ENCODE assay signal across 17 mouse cellular contexts in the genomic region with DNA sequence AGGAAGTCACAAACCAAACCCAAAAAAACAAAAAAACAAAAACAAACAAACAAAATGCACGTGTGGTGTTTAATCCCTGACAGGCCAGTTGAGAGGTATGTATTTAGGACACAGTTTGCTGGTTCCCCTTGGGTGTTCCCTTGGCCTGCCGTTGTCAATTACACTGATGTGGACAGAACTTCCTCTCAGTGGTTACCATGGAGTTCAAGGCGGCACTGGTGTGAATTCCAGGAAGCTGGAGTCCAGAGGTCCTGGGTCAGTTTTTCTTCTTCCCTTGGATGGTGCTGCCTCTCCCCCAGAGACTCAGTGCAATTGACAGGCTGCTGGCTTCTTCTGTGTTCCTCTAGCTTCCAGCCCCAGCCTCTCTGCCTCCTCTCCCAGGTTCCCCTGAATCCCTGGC. TPM values are rescaled to one million over a fixed set of nuclear protein-coding genes. Genes with fewer than 3 reads are reported as not detected.
A peak's percentile ranks its signal among the peaks of the same experiment; 100 is the strongest.
DNase-seq lines count a peak whose midpoint lies in the region; ATAC-seq lines count a peak whose summit lies in the region.
"Had no signal": no experiment of that assay in that cellular context is flagged by ENCODE, and none has a peak within 500 bp of the region (broad histone marks: within the 10 kb centered on the region; RNA-seq: fewer than 3 reads in every experiment).

No protein-coding gene starts in this region.

- no peak overlapping the region for H3K4me3 ChIP-seq in kidney, embryonic 16.5 days (ENCODE audit: low read length)
- no peak overlapping the region for H3K4me3 ChIP-seq in kidney, embryonic 14.5 days (ENCODE audit: low read length)
- no peak overlapping the region for H3K4me3 ChIP-seq in hindbrain, embryonic 12.5 days
- H3K4me3 ChIP-seq: heart, embryonic 15.5 days; limb, embryonic 10.5 days; megakaryocyte, embryonic 14.5 days; neural tube, embryonic 15.5 days; stomach, embryonic 15.5 days had no signal

- WGBS in kidney, embryonic 16.5 days, result 26% methylated on average over 3 of the region's 3 CpGs
- 28% methylated on average over 3 of the region's 3 CpGs for WGBS in kidney, embryonic 14.5 days
- WGBS in hindbrain, embryonic 12.5 days, result 30% methylated on average over 3 of the region's 3 CpGs

- DNase-seq in lung, postnatal 4 days, result peak; percentile 23 to 42
- no peak for DNase-seq in spleen, adult 18-20 months
- DNase-seq in left cerebral cortex, postnatal 14 days (ENCODE audit: low spot score in 2 of 2), result no peak
- DNase-seq: adrenal gland, adult 2 months; cerebellum, adult 9-10 months; gastrocnemius, postnatal 25 days had no signal

- no peaks in the 10 kb centered on the region for H3K4me1 ChIP-seq in kidney, embryonic 16.5 days (ENCODE audit: insufficient read depth, low read length)
- no peaks in the 10 kb centered on the region for H3K4me1 ChIP-seq in kidney, embryonic 14.5 days (ENCODE audit: control insufficient read depth, insufficient read depth, low read length)
- 0 out of 2 replicates have a peak, but pooled peaks cover 4% of the 10 kb centered on the region for H3K4me1 ChIP-seq in hindbrain, embryonic 12.5 days
- H3K4me1 ChIP-seq: heart, embryonic 15.5 days; neural tube, embryonic 15.5 days; stomach, embryonic 15.5 days had no signal

- 0 out of 2 replicates have a peak, but pooled peaks have one; percentile 27 for ATAC-seq in kidney, embryonic 16.5 days (ENCODE audit: low FRiP score, low TSS enrichment)
- no peak for ATAC-seq in kidney, embryonic 14.5 days (ENCODE audit: low FRiP score, low TSS enrichment)
- peak; percentile 42; the same call in 1 of the 2 replicates for ATAC-seq in granulocyte monocyte progenitor cell, adult 5-6 weeks (replicated peaks; ENCODE audit: poor library complexity, severe bottlenecking)
- no peak for ATAC-seq in hindbrain, embryonic 12.5 days (ENCODE audit: low FRiP score)
- ATAC-seq: CD4-positive, CD25-positive, alpha-beta regulatory T cell, adult 4 months had no signal

- H3K9ac ChIP-seq in kidney, embryonic 16.5 days (replicated peaks; ENCODE audit: low read length), result no peak overlapping the region
- H3K9ac ChIP-seq in kidney, embryonic 14.5 days (ENCODE audit: low read depth, low read length), result no peak overlapping the region
- no peak overlapping the region for H3K9ac ChIP-seq in hindbrain, embryonic 12.5 days
- H3K9ac ChIP-seq: heart, embryonic 15.5 days; liver, embryonic 14.5 days; neural tube, embryonic 15.5 days; stomach, embryonic 15.5 days had no signal

- no peak overlapping the region for H3K27ac ChIP-seq in kidney, embryonic 16.5 days (ENCODE audit: low read length)
- H3K27ac ChIP-seq in kidney, embryonic 14.5 days (ENCODE audit: low read depth, low read length), result no peak overlapping the region
- H3K27ac ChIP-seq in hindbrain, embryonic 12.5 days, result peak overlapping the region; percentile 35; the same call in 1 of the 2 replicates
- H3K27ac ChIP-seq: heart, embryonic 15.5 days; limb, embryonic 10.5 days; liver, embryonic 14.5 days; neural tube, embryonic 15.5 days; stomach, embryonic 15.5 days had no signal

- no peaks in the 10 kb centered on the region for H3K27me3 ChIP-seq in kidney, embryonic 16.5 days (ENCODE audit: insufficient read depth, low read length)
- H3K27me3 ChIP-seq in kidney, embryonic 14.5 days (ENCODE audit: control insufficient read depth, insufficient read depth, low read length), result no peaks in the 10 kb centered on the region
- H3K27me3 ChIP-seq in hindbrain, embryonic 12.5 days, result no peaks in the 10 kb centered on the region
- H3K27me3 ChIP-seq: heart, embryonic 15.5 days; neural tube, embryonic 15.5 days; stomach, embryonic 15.5 days had no signal

- intact Hi-C loops in left cerebral cortex, postnatal 14 days (cut with DNase I), result no loop called here

- no peak overlapping the region for H3K4me2 ChIP-seq in kidney, embryonic 16.5 days (replicated peaks; ENCODE audit: low read depth, low read length)
- H3K4me2 ChIP-seq in kidney, embryonic 14.5 days (replicated peaks; ENCODE audit: low read depth, low read length), result no peak overlapping the region
- no peak overlapping the region for H3K4me2 ChIP-seq in hindbrain, embryonic 12.5 days (replicated peaks)
- H3K4me2 ChIP-seq: heart, embryonic 15.5 days; neural tube, embryonic 15.5 days; stomach, embryonic 15.5 days had no signal

- H3K36me3 ChIP-seq in kidney, embryonic 16.5 days (ENCODE audit: insufficient read depth, low read length), result 0 out of 2 replicates have a peak, but pooled peaks cover 4% of the 10 kb centered on the region
- peaks cover 12% of the 10 kb centered on the region; the same call in 1 of the 2 replicates for H3K36me3 ChIP-seq in kidney, embryonic 14.5 days (ENCODE audit: control insufficient read depth, insufficient read depth, low read length)
- peaks cover 33% of the 10 kb centered on the region; the same call in 1 of the 2 replicates for H3K36me3 ChIP-seq in hindbrain, embryonic 12.5 days
- H3K36me3 ChIP-seq: heart, embryonic 15.5 days had no signal

- H3K9me3 ChIP-seq in kidney, embryonic 16.5 days (ENCODE audit: low read length), result no peaks in the 10 kb centered on the region
- no peaks in the 10 kb centered on the region for H3K9me3 ChIP-seq in kidney, embryonic 14.5 days (ENCODE audit: control insufficient read depth, low read length)
- no peaks in the 10 kb centered on the region for H3K9me3 ChIP-seq in hindbrain, embryonic 12.5 days (replicated peaks)
- H3K9me3 ChIP-seq: heart, embryonic 15.5 days; limb, embryonic 10.5 days; megakaryocyte, embryonic 14.5 days; neural tube, embryonic 15.5 days; stomach, embryonic 15.5 days had no signal

RNA-seq across cellular contexts. Expression of a gene that starts 23.3 kb away (rescaled TPM):
- 40.4 and 41.3 TPM in 2 replicates for polyA plus RNA-seq in kidney, embryonic 16.5 days (2015; fragmentation: Nextera tagmentation; extraction: Ambion mirVana)
- polyA plus RNA-seq in kidney, embryonic 14.5 days (2014; fragmentation: Nextera tagmentation; extraction: Ambion mirVana), result 34.0 and 45.2 TPM in 2 replicates
- 15.2 and 16.6 TPM in 2 replicates for total RNA-seq in granulocyte monocyte progenitor cell, adult 5-6 weeks (2014; fragmentation: Nextera tagmentation)
- total RNA-seq in granulocyte monocyte progenitor cell, adult 5-6 weeks (2017), result 10.9 and 13.3 TPM in 2 replicates
- polyA plus RNA-seq in hindbrain, embryonic 12.5 days (2016; fragmentation: Nextera tagmentation; extraction: Ambion mirVana), result 43.6 and 48.9 TPM in 2 replicates
- total RNA-seq in left cerebral cortex, postnatal 14 days (2021), result 10 to 100 TPM; 33.3 to 34.5 TPM

Comparison
In these comparisons a context has a peak if more than half of its experiments do, and no peak if none do; other contexts are left out.
1. ATAC-seq: peak in kidney, embryonic 16.5 days (single experiment) and granulocyte monocyte progenitor cell, adult 5-6 weeks (single experiment); none in kidney, embryonic 14.5 days (single experiment) and hindbrain, embryonic 12.5 days (single experiment).
2. DNase-seq: peak in lung, postnatal 4 days (2 of 2); none in spleen, adult 18-20 months (0 of 2) and left cerebral cortex, postnatal 14 days (0 of 2).